Mouse (Mus musculus): ENCODE data around the gene Sphk1. TPM values are rescaled to one million over a fixed set of nuclear protein-coding genes. Genes with fewer than 3 reads are reported as not detected.

The Sphk1 gene
- polyA plus RNA-seq (2012; ENCODE audit: low replicate concordance) = 5.9 and 27.5 TPM in 2 replicates

DNA sequence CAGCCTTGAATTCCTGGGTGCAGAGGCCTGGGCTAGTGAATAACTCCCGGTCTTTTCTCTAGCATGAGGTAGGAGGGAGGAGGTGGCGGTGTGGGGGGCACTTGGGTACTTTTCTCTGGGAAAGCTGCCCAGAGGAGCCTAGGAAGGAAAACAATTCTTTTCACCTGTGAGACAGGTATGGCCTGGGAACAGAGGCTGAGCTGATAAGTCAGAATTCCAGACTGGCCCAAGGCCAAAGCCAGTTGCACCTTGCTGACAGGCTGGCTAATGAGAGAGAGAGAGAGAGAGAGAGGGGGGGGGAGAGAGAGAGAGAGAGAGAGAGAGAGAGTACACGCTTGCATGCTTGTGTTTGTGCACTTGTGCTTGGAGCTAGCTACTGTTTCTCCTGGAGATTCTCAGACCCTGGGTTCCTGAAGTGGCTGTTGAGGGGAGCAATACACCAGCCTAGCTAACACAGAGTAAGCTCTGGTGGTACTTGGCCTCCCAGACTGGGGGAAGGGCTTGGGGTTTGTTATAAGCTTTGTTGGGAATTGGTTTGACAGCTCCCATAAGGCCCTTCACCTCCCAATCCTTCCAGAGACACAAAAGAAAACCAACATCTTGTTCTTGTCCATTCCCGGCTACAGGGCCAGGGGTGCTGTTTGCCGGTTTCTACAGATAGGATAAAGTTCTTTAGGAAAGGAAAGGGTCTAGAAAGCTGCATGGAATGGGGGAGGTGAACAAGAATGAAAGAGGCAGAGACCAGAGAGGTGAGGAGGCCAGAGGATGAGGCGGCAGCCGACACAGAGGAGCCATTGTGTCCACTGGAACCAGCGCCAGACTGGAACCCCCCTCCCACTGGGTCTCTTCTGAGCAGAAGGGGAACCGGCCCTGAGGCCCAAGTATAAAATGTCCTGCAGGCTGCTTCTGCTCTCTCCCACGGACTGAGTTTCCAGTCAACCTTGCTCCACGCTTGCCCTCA, at the start of gene Sphk1:
Gene Sphk1, plus strand, starts transcription at position 739 of the 961 bp plus-strand sequence.

DNA sequence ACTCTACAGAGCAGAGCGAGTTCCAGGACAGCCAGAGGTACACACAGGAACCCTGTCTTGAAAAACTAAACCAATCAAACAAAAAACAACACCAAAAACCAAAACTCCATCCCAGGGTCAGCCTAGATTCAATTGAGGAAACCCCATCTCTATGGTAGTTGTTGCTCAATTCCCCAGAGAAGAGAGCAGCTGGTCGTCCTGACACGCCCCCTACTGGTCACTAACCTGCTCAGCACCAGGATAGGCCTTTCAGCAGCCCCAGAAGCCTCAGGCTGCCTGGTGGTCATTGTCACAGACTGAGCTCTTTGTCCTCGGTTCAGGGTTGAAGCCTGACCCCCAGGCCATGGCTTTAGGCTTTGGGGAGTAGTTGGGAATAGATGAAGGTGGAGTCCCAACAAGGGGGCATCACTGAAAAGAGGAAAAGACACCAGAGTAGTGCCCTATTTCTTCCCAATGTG, 36.9 kb upstream of the Sphk1 start, which contains the start of gene Prpsap1:
Gene Prpsap1, minus strand, starts transcription at position 408 of the 458 bp plus-strand sequence.

DNA sequence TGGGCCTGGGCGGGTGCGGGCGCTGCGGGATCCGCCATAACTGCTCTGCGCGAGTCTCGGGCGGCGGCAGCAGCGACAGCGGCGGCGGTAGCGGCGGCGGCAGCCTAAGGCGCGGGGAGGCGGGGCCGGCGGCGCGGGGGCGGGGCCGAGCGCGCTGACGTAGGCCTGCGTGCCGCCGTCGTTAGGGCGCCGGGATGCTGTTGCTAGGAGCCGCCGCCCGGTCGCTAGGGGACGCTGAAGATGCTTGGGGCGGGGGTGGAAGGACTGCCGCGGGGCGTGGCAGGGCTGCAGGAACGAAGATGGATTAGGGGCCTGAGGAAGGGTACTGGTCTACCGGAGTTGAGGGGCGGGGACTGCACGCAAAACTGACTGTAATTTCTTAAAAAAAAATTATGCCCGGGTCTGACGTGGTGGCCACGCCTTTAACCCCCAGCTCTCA, 50.7 kb downstream of the Sphk1 start, which contains the start of gene Ube2o:
Gene Ube2o, minus strand, starts transcription at position 72 of the 439 bp plus-strand sequence.

Other genes starting within 250 kb of the Sphk1 start
- not detected in 2 replicates for gene Galr2, start 250.0 kb upstream of the Sphk1 start, polyA plus RNA-seq (2012; ENCODE audit: low replicate concordance)
- 16.1 and 18.5 TPM in 2 replicates for gene Exoc7, start 223.7 kb upstream of the Sphk1 start, polyA plus RNA-seq (2012; ENCODE audit: low replicate concordance)
- 0.47 and 0.99 TPM in 2 replicates for gene Foxj1, start 195.5 kb upstream of the Sphk1 start, polyA plus RNA-seq (2012; ENCODE audit: low replicate concordance)
- 10.1 and 26.1 TPM in 2 replicates for gene Rnf157, start 117.9 kb upstream of the Sphk1 start, polyA plus RNA-seq (2012; ENCODE audit: low replicate concordance)
- gene Ubald2, start 96.8 kb upstream of the Sphk1 start, polyA plus RNA-seq (2012; ENCODE audit: low replicate concordance) = 297 and 674 TPM in 2 replicates
- gene Qrich2, start 64.7 kb upstream of the Sphk1 start, polyA plus RNA-seq (2012; ENCODE audit: low replicate concordance) = not detected in 2 replicates
- gene Prpsap1, start 36.7 kb upstream of the Sphk1 start, polyA plus RNA-seq (2012; ENCODE audit: low replicate concordance) = 44.6 and 120 TPM in 2 replicates
- gene Ube2o, start 50.5 kb downstream of the Sphk1 start, polyA plus RNA-seq (2012; ENCODE audit: low replicate concordance) = 33.5 and 64.3 TPM in 2 replicates
- gene Aanat, start 55.5 kb downstream of the Sphk1 start, polyA plus RNA-seq (2012; ENCODE audit: low replicate concordance) = not detected in 2 replicates
- gene Rhbdf2, start 96.1 kb downstream of the Sphk1 start, polyA plus RNA-seq (2012; ENCODE audit: low replicate concordance) = 73.5 and 140 TPM in 2 replicates
- gene Prcd, start 122.6 kb downstream of the Sphk1 start, polyA plus RNA-seq (2012; ENCODE audit: low replicate concordance) = 0.28 TPM in 1 of 2 replicates, not detected in the other
- 1.3 and 5.0 TPM in 2 replicates for gene Cygb, start 123.4 kb downstream of the Sphk1 start, polyA plus RNA-seq (2012; ENCODE audit: low replicate concordance)
- gene St6galnac1, start 244.6 kb downstream of the Sphk1 start, polyA plus RNA-seq (2012; ENCODE audit: low replicate concordance) = not detected in 2 replicates

All from hematopoietic multipotent progenitor cell, adult 10-12 weeks (in vitro differentiated cells).